Mouse (Mus musculus): ENCODE data around the gene Rps10.

- TF ChIP-seq CTCF (IDR thresholded peaks at IDR 0.05; ENCODE audit: extremely low read depth, insufficient read depth, insufficient read length, insufficient replicate concordance) (no peak), POLR2A (IDR thresholded peaks at IDR 0.05; ENCODE audit: low read depth, low read length) (no peak)
Measured at GRCm38 (mm10) chr17:27611994-27612393, 24.5 kb downstream of the Rps10 start.
